Mouse (Mus musculus) liver, embryonic 14.5 days (tissue): Measurements from ENCODE around the gene Ly9. TPM values are rescaled to one million over a fixed set of nuclear protein-coding genes. Genes with fewer than 3 reads are reported as not detected.

ENCODE experiments used
- ATAC-seq: fragments of 200-750 bp; cut with Nextera tagmentation; 2 replicates; pipeline ENCODE4 v1.8.0; 2017; ENCODE audit warnings: moderate number of reproducible peaks, mild to moderate bottlenecking, moderate library complexity; ENCODE audit not compliant: insufficient read depth
- DNase-seq, 3 experiments: peaks; one replicate each; pipeline ENCODE4 v3.0.0-alpha.2; 2012 to 2013; ENCODE audit warnings: low read depth in 3 of 3, low spot score in 3 of 3
- H3K27ac ChIP-seq: fragments of 300-500 bp; sonication (generic); 2 replicates; pipeline ENCODE4 v1.5.1; 2014; ENCODE audit warnings: moderate library complexity, mild to moderate bottlenecking, control low read depth, inconsistent platforms
- H3K27me3 ChIP-seq: fragments of 300-500 bp; sonication (generic); 2 replicates; pipeline ENCODE4 v1.6.1; 2014; ENCODE audit warnings: mild to moderate bottlenecking, low read length, moderate library complexity; ENCODE audit not compliant: control insufficient read depth, insufficient read depth
- H3K36me3 ChIP-seq: fragments of 300-500 bp; sonication (generic); replicated peaks from 2 replicates; pipeline ENCODE4 v1.6.1; 2014; ENCODE audit warnings: low read depth; ENCODE audit not compliant: control insufficient read depth, insufficient read depth
- H3K4me1 ChIP-seq, 2 experiments: fragments of 200-500 bp in 1 of 2; fragments of 300-500 bp in 1 of 2; sonication (generic) in 1 of 2; replicated peaks; 2 replicates each; pipeline ENCODE4 v1.6.1; 2012 to 2014; ENCODE audit warnings: antibody characterized with exemption in 1 of 2, inconsistent platforms in 1 of 2, low read length in 1 of 2; ENCODE audit not compliant: control insufficient read depth in 2 of 2, insufficient read depth in 2 of 2
- H3K4me2 ChIP-seq: fragments of 300-500 bp; sonication (generic); 2 replicates; pipeline ENCODE4 v1.6.1; 2014; ENCODE audit warnings: low read depth, mild to moderate bottlenecking, control low read depth, moderate library complexity
- H3K4me3 ChIP-seq, 2 experiments: fragments of 200-500 bp in 1 of 2; fragments of 300-500 bp in 1 of 2; sonication (generic) in 1 of 2; 2 replicates each; pipeline ENCODE4 v1.5.1; 2012 to 2014; ENCODE audit warnings: low read depth in 2 of 2, low read length in 2 of 2, mild to moderate bottlenecking in 2 of 2, control low read depth in 1 of 2, inconsistent platforms in 1 of 2, moderate library complexity in 1 of 2; ENCODE audit not compliant: insufficient read depth in 1 of 2
- H3K9ac ChIP-seq: fragments of 300-500 bp; sonication (generic); replicated peaks from 2 replicates; pipeline ENCODE4 v1.6.1; 2014; ENCODE audit warnings: mild to moderate bottlenecking, control low read depth, moderate library complexity
- H3K9me3 ChIP-seq: fragments of 300-500 bp; sonication (generic); 2 replicates; pipeline ENCODE4 v1.6.1; 2016; ENCODE audit warnings: low read length, mixed read lengths; ENCODE audit not compliant: control insufficient read depth
- CTCF ChIP-seq: IDR thresholded peaks from 2 replicates; pipeline ENCODE4 v1.5.1; 2016; ENCODE audit warnings: antibody characterized with exemption, low read depth, control low read depth
- WGBS: fragments of 180-500 bp; shearing (Covaris S2); extraction: QIAGEN DNeasy Blood & Tissue Kit; methylation state at CpG from one replicate; pipeline ENCODE4 v1.1.7; 2014; ENCODE audit not compliant: insufficient replicate concordance; 5-methylcytosine and 5-hydroxymethylcytosine counted together
- microRNA-seq: library from miRNA; unstranded; fragments of <30 nt; microRNA quantifications from one replicate; pipeline ENCODE4, GENCODE M21; 2016
- polyA plus RNA-seq, 2 experiments: library from polyadenylated mRNA; depleted of rRNA in 1 of 2; stranded (reverse) in 1 of 2; unstranded in 1 of 2; fragments of >200 nt; fragmentation: Nextera tagmentation in 1 of 2; extraction: Ambion mirVana in 1 of 2; gene quantifications; 2 replicates each; pipeline versions ENCODE4 v1.2.1 to v1.2.3; 2012 to 2014

Ly9 gene
- polyA plus RNA-seq, 2 experiments = 0.18 to 1.2 TPM

GRCm38 (mm10) chr1:171540694-171541093 is 66.5 kb downstream of the Ly9 start:
- Histone ChIP-seq H3K4me3 (no peak overlapping the region), H3K27me3 (no peaks in the 10 kb centered on the region), H3K4me2 (no peak overlapping the region), H3K27ac (no peak overlapping the region), H3K36me3 (no peaks in the 10 kb centered on the region), H3K9ac (no peak overlapping the region), H3K4me1 (no peaks in the 10 kb centered on the region), H3K9me3 (no peaks in the 10 kb centered on the region; the same call in 1 of the 2 replicates)
- TF ChIP-seq CTCF = no peak
- DNase-seq (no peak), ATAC-seq (no peak)
- WGBS = 43% methylated on average over 1 of the region's 1 CpGs

Small RNA genes within 50 kb of the gene (microRNA-seq; reads per million reads assigned to microRNA genes)
- gene Mir7683 = not detected

Other genes with a start within 250 kb of the Ly9 start
- 0.27 and 0.39 TPM in 2 replicates for gene Klhdc9, start 246.6 kb downstream of the Ly9 start, polyA plus RNA-seq (2012; rRNA removed)
- 0.49 and 0.70 TPM in 2 replicates for gene Klhdc9, start 246.6 kb downstream of the Ly9 start, polyA plus RNA-seq (2014; fragmentation: Nextera tagmentation; extraction: Ambion mirVana)
- gene Nectin4, start 237.3 kb downstream of the Ly9 start, polyA plus RNA-seq (2012; rRNA removed) = 0.09 and 0.12 TPM in 2 replicates
- 0.04 and 0.06 TPM in 2 replicates for gene Nectin4, start 237.3 kb downstream of the Ly9 start, polyA plus RNA-seq (2014; fragmentation: Nextera tagmentation; extraction: Ambion mirVana)
- gene Arhgap30, start 218.5 kb downstream of the Ly9 start, polyA plus RNA-seq (2012; rRNA removed) = 2.2 and 3.0 TPM in 2 replicates
- gene Arhgap30, start 218.5 kb downstream of the Ly9 start, polyA plus RNA-seq (2014; fragmentation: Nextera tagmentation; extraction: Ambion mirVana) = 1.8 and 1.9 TPM in 2 replicates
- 13.4 and 16.9 TPM in 2 replicates for gene Usf1, start 196.1 kb downstream of the Ly9 start, polyA plus RNA-seq (2012; rRNA removed)
- 15.0 and 18.9 TPM in 2 replicates for gene Usf1, start 196.1 kb downstream of the Ly9 start, polyA plus RNA-seq (2014; fragmentation: Nextera tagmentation; extraction: Ambion mirVana)
- gene Tstd1, start 188.5 kb downstream of the Ly9 start, polyA plus RNA-seq (2012; rRNA removed) = 0.60 and 0.90 TPM in 2 replicates
- gene Tstd1, start 188.5 kb downstream of the Ly9 start, polyA plus RNA-seq (2014; fragmentation: Nextera tagmentation; extraction: Ambion mirVana) = 0.19 and 0.75 TPM in 2 replicates
- gene F11r, start 169.9 kb downstream of the Ly9 start, polyA plus RNA-seq (2012; rRNA removed) = 11.9 TPM in 2 replicates
- 13.6 and 14.0 TPM in 2 replicates for gene F11r, start 169.9 kb downstream of the Ly9 start, polyA plus RNA-seq (2014; fragmentation: Nextera tagmentation; extraction: Ambion mirVana)
- gene Alyref2, start 103.9 kb downstream of the Ly9 start, polyA plus RNA-seq (2012; rRNA removed) = 1.7 and 2.5 TPM in 2 replicates
- gene Alyref2, start 103.9 kb downstream of the Ly9 start, polyA plus RNA-seq (2014; fragmentation: Nextera tagmentation; extraction: Ambion mirVana) = 2.4 and 2.9 TPM in 2 replicates
- gene Itln1, start 72.1 kb downstream of the Ly9 start, polyA plus RNA-seq (2012; rRNA removed) = not detected in 2 replicates
- not detected in 2 replicates for gene Itln1, start 72.1 kb downstream of the Ly9 start, polyA plus RNA-seq (2014; fragmentation: Nextera tagmentation; extraction: Ambion mirVana)
- 0.09 and 0.12 TPM in 2 replicates for gene Cd244a, start 48.2 kb downstream of the Ly9 start, polyA plus RNA-seq (2012; rRNA removed)
- gene Cd244a, start 48.2 kb downstream of the Ly9 start, polyA plus RNA-seq (2014; fragmentation: Nextera tagmentation; extraction: Ambion mirVana) = 0.22 and 0.24 TPM in 2 replicates
- gene Slamf7, start 45.6 kb upstream of the Ly9 start, polyA plus RNA-seq (2012; rRNA removed) = 0.03 and 0.04 TPM in 2 replicates
- 0.17 and 0.25 TPM in 2 replicates for gene Slamf7, start 45.6 kb upstream of the Ly9 start, polyA plus RNA-seq (2014; fragmentation: Nextera tagmentation; extraction: Ambion mirVana)
- 5.1 and 5.6 TPM in 2 replicates for gene Cd48, start 74.6 kb upstream of the Ly9 start, polyA plus RNA-seq (2012; rRNA removed)
- gene Cd48, start 74.6 kb upstream of the Ly9 start, polyA plus RNA-seq (2014; fragmentation: Nextera tagmentation; extraction: Ambion mirVana) = 8.9 and 11.2 TPM in 2 replicates
- gene Slamf1, start 159.7 kb upstream of the Ly9 start, polyA plus RNA-seq (2012; rRNA removed) = 1.0 and 1.5 TPM in 2 replicates
- gene Slamf1, start 159.7 kb upstream of the Ly9 start, polyA plus RNA-seq (2014; fragmentation: Nextera tagmentation; extraction: Ambion mirVana) = 2.1 and 2.8 TPM in 2 replicates
- gene Cd84, start 232.3 kb upstream of the Ly9 start, polyA plus RNA-seq (2012; rRNA removed) = 1.8 and 3.6 TPM in 2 replicates
- gene Cd84, start 232.3 kb upstream of the Ly9 start, polyA plus RNA-seq (2014; fragmentation: Nextera tagmentation; extraction: Ambion mirVana) = 4.7 and 6.0 TPM in 2 replicates